Mouse (Mus musculus) frontal cortex, postnatal 14 days (tissue): ENCODE results near the gene Smarcc2.

Source experiments
- DNase-seq, 2 experiments: peaks; one replicate each; pipeline ENCODE4 v3.0.0; 2022; ENCODE audit warnings: low spot score in 2 of 2

Smarcc2 gene

DNA sequence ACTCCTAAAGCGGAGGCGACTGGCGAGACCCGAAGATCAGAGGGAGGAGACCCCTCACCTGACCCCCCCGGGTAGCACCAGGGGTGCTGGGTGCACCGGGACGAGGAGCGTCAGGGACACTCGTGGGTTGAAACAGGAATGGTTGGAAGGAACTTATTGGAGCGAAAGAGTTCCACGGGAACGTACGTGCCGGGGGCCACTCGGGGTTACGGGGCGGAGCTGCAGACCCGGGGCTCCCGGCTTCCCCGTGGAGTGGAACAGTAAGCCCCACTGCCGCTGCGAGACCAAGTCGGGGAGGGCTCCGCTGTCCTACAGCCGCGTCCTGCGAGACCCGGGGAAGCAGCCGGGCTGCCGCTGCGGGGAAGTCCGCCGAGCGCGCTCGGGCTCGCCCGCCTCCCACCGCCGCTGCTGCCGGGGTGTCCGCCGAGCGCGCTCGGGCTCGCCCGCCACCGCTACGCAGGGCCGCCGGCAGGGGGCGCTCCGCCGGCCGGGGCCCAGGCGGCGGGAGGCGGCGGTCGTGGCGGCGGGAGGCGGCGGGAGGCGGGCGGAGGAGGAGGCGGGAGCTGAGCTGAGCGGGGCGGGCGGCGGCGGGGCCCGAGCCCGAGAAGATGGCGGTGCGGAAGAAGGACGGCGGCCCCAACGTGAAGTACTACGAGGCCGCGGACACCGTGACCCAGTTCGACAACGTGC, at the start of gene Smarcc2:
Gene Smarcc2, plus strand, starts transcription at position 530 of the 690 bp plus-strand sequence.
- peak; percentile 59 to 63 for DNase-seq

- DNase-seq, result peak; percentile 97
Measured at GRCm38 (mm10) chr10:128409692-128410559, 49.1 kb upstream of the Smarcc2 start.

GRCm38 (mm10) chr10:128410560-128410845, 48.5 kb upstream of the Smarcc2 start:
- no peak for DNase-seq

- DNase-seq, result peak; percentile 93 to 96
Measured at GRCm38 (mm10) chr10:128411211-128412054, 47.6 kb upstream of the Smarcc2 start, which contains the start of the genes Nabp2 and Rnf41. Gene Nabp2, minus strand, starts transcription at chr10:128411492. Gene Rnf41, plus strand, starts transcription at chr10:128411657.

- DNase-seq, result no peak
Measured at GRCm38 (mm10) chr10:128412055-128412381, 47.0 kb upstream of the Smarcc2 start.

DNA sequence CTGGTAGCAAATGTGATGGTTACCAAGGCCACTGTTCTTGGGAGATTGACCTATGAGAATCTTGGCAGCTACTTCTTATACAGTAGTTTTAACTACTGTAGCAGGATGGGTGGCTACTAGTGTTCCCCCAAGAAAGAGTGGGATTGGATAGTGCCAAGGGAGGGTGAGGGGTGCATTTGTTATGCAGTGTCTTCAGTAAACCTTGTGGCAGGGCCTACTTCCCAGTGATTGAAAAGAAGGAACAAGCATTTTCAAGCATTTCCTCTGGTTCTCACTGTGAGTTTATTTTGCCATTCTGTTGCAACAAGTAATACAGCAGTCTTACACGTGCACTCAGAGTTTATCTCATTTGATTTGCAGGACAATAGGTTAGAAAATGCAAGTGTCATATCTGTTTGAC, 46.5 kb upstream of the Smarcc2 start:
- no peak for DNase-seq

DNA sequence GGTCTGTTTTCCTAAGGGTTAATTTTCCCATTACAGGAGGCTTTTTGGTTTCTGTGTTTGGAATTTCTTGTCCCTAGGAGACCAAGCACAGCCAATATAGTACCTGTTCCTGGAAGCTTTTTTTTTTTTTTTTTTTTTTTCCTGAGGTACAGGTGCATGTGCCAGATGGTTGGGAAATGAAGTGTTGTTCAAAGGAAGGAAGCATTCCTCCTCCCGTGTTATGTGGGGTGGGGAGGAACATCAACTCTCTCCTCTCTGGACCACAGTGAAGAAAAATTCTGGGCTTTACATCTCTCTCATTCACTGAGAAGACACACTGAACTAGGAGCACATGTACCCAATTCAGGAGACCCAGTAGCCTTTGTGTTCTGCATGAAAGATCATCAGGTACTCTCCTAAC, 46.0 kb upstream of the Smarcc2 start:
- DNase-seq, result no peak

DNA sequence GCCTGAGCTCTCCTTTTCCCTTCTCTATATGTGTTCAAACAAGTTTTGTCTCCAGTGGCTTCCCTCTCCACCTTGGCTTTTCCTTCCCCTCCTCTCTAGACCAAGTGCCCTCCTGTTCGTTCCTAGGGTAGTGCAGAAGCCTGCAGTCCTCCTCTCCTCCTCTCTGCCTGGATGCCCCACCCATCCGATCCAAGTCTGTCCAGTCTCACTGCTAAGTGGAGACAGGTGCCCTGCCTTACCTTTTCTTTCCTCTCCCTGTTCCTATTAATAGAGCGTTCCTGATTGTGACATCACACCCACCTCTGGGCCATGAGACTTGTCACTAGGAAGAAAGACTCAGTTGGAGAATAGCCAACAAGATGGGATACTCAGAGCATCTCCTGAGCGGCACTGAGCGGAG, 44.2 kb upstream of the Smarcc2 start:
- no peak for DNase-seq

DNA sequence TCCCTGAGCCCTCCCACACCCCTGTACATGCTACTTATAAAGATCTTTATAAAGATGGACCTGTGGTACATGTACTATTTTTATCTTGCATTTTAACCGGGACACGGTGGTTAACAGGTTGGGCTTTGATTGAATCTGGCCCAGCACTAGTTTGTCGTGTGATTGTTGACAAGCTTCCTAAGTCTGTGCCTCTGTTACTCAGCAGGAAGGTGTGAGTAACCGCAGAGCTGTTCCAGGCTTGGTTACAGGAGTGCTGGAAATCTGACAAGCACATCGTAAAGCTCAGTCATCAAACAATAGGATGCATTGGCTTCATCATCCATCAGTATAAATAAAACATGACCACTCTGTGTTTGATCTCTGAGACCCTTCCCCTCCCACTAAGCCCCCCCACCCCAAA, 36.6 kb upstream of the Smarcc2 start:
- no peak for DNase-seq

DNA sequence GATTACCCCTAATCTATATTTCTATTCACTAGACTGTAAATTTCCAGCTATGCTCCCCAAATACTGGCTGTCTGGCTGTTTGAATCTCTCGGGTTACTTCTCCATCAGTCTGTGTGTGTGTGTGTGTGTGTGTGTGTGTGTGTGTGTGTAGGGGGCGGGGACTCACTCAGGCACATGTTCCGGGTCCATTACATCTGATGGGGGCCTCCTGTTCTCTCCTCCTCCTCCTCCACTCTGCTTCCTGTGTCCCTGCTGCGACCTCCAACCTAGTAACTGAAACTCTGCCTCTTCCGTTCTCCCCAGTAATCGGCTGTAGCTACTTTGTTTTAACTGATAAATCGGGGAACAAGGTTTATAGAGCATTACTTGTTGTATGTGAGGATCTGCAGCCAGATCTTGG, 34.4 kb upstream of the Smarcc2 start:
- no peak for DNase-seq

- DNase-seq, result no peak
Measured at GRCm38 (mm10) chr10:128425260-128425659, 33.8 kb upstream of the Smarcc2 start.

- DNase-seq, result no peak
Measured at GRCm38 (mm10) chr10:128429052-128429451, 30.0 kb upstream of the Smarcc2 start.

DNA sequence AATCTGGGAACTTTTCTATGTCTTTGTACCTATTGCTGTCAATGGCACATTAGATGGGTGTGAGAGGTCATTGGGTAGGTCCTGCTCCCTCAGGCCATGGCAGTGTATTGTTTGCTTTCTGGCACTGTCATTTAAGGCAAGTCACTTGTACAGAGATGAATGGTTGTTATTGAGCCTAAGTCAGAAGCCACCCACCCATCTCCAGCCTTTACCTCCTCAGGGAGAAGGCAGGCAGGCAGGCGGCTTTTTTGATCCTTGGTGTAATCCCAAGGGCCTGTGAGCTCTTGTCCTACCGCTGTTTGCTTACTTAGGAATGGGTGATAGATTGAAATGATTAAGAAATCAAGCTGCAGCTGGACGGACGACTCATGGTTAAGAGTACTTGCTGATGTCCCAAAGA, 29.6 kb upstream of the Smarcc2 start:
- no peak for DNase-seq

DNA sequence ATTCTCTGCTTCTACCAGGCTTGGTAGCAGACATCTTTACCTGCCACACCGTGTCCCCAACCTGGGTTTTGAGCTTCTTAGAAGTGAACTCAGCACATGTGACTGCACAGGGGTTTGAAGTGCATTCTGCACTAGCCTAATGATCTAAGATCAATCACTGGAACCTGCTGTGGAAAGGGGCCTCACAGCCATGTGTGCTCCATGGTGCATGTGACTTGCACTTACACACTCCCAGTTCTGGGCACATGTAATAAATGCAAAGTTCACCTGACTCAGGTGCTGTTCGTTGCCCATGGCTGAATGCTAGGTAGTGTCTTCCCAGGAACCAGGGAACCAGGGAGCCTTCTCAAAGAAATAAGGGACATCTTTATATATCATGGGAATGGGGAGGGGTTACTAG, 25.6 kb upstream of the Smarcc2 start:
- DNase-seq, result no peak

DNA sequence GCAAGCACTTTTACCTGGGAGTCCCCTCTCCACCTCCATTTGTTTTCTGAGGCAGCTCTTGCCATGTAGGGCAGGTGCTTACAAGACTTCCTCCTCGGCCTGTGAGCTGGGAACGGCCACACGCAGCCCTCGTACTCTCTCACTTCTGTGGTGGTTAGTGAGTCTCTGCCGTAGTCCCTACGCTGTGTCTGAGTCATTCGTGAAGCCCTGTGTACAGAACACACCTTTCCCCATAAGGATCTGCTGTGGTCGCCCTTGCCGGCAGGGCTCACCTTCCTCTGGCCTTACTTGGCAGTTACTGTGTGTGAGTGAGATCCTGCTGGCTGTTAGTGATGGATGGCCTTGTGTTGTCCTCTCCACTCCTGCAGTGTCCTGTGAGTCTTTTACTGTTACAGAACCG, 24.4 kb upstream of the Smarcc2 start:
- DNase-seq, result no peak

DNA sequence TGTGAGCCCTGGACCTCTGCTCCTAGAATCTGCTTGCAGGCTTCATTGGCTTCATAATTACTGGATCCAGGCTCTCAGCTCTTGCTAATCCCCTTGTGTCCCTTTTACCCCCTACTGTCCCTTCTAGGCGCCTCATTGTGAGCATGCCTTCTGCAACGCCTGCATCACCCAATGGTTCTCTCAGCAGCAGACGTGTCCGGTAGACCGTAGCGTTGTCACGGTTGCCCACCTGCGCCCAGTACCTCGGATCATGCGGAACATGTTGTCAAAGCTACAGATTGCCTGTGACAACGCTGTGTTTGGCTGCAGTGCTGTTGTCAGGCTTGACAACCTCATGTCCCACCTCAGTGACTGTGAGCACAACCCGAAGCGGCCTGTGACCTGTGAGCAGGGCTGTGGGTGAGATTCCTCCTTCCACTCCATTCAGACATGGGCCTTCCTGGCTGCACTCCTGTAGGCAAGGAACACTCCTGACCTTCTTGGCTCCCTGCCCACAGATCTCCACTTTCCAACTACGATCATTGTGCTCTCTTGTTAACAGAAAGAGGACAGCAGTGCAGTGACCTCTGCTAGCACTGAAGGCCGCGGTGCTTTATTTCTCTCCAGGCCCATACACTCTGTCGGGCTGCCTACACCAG, 23.7 kb upstream of the Smarcc2 start:
- no peak for DNase-seq

- no peak for DNase-seq
Measured at GRCm38 (mm10) chr10:128435873-128436272, 23.2 kb upstream of the Smarcc2 start.

GRCm38 (mm10) chr10:128436376-128436775, 22.7 kb upstream of the Smarcc2 start:
- DNase-seq, result no peak

DNA sequence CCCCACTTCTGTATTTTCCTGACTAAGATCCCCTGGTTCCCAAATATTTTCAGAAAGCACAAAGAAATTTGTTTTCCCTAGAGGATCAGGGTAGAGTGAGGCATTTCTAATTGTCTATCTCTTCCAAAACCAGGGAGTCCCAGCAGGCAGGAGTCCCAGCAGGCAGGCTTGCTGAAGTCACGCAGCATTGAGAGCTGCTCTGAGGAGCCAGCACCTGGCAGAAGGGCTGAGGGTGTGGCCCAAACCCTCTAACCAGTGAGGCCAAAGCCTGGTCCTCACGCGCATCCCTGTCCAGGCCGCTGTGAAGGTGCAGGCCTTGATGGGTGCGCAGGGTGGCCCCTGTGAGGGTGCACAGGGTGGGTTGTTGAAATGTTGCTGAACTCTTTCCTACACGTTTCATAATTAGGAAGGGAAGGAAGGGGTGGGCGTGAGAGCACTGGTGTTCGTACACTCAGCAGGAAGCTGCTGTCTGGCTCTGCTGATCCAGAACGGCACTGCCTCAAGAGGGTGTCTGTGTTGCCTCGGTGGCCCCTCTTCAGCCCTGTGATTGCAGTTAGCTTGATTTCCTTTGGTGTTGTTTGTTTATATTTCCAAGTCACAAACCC, 20.3 kb upstream of the Smarcc2 start:
- no peak for DNase-seq

DNA sequence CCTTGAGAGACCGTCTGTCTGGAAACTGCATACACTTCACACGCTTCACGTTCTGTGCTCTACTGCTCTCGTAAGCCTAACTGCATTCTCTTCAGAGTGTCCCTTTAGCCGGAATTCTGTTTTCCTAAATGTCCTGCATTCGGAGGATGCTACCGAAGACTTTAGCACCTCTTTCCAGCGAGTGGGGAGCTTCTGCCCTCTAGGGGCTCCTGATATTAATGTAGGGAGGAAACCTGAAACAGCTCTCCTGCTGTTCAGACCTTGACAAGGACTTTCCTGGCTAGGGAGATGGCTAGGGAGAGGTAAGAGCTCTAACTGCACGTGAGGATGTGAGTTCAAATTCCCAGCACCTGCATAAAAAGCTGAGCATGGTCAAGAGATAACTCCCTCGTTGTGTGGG, 18.6 kb upstream of the Smarcc2 start:
- no peak for DNase-seq

- DNase-seq, result no peak
Measured at GRCm38 (mm10) chr10:128441324-128442119, 17.5 kb upstream of the Smarcc2 start.
